Mouse (Mus musculus): ENCODE data around the gene Timm23. TPM values are rescaled to one million over a fixed set of nuclear protein-coding genes. Genes with fewer than 3 reads are reported as not detected.
A peak's percentile ranks its signal among the peaks of the same experiment; 100 is the strongest.

Timm23 gene
- total RNA-seq, 1 experiment from 2014 or later = 133 TPM

- no peak for ATAC-seq (replicated peaks in 1 of 2; ENCODE audit: insufficient read depth in 1 of 2, low FRiP score in 2 of 2, low TSS enrichment in 1 of 2, low read depth in 1 of 2, poor library complexity in 2 of 2, severe bottlenecking in 2 of 2)
Observed at GRCm38 (mm10) chr14:32167326-32167725, 34.4 kb downstream of the Timm23 start.

DNA sequence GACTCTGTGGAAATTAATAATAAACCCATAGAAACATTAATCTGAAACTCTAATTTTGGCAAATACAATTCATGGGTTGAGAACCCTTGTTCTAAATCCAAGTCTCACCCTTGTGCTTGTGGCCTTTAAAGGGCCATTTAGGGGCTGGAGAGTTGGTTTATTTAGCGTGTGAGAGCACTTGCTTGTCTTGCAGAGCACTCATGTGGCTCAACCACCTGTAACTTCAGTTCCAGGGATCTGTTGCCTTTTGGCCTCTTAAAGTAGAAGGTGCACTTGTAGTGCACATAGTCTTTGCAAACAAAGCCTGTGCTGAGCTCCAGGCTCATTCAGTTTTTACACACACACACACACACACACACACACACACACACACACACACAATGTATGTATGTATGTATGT is 34.9 kb downstream of the Timm23 start:
- no peak for ATAC-seq (replicated peaks in 1 of 2; ENCODE audit: insufficient read depth in 1 of 2, low FRiP score in 2 of 2, low TSS enrichment in 1 of 2, low read depth in 1 of 2, poor library complexity in 2 of 2, severe bottlenecking in 2 of 2)

DNA sequence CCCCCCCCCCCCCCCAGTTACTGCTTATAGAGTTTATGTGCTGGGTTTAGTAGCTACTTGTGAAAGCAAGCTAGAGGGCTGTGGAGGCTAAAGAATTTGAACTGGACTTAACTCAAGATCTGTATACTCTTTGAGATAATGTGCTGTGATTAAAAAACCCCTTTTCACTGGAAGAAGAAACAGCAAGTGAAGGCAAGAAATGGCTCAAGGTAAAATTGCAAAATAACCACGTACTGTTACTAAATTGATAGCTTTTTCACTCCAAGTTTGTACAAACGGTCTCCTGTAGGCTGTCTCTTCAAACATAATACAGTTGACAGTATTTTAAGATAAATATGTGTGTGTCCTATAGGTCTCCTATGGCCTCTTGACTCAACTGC is 35.6 kb downstream of the Timm23 start:
- no peak for ATAC-seq (replicated peaks in 1 of 2; ENCODE audit: insufficient read depth in 1 of 2, low FRiP score in 2 of 2, low TSS enrichment in 1 of 2, low read depth in 1 of 2, poor library complexity in 2 of 2, severe bottlenecking in 2 of 2)

- ATAC-seq (replicated peaks in 1 of 2; ENCODE audit: insufficient read depth in 1 of 2, low FRiP score in 2 of 2, low TSS enrichment in 1 of 2, low read depth in 1 of 2, poor library complexity in 2 of 2, severe bottlenecking in 2 of 2) = peak; percentile 75 to 85
Observed at GRCm38 (mm10) chr14:32165278-32166061, 36.2 kb downstream of the Timm23 start.

DNA sequence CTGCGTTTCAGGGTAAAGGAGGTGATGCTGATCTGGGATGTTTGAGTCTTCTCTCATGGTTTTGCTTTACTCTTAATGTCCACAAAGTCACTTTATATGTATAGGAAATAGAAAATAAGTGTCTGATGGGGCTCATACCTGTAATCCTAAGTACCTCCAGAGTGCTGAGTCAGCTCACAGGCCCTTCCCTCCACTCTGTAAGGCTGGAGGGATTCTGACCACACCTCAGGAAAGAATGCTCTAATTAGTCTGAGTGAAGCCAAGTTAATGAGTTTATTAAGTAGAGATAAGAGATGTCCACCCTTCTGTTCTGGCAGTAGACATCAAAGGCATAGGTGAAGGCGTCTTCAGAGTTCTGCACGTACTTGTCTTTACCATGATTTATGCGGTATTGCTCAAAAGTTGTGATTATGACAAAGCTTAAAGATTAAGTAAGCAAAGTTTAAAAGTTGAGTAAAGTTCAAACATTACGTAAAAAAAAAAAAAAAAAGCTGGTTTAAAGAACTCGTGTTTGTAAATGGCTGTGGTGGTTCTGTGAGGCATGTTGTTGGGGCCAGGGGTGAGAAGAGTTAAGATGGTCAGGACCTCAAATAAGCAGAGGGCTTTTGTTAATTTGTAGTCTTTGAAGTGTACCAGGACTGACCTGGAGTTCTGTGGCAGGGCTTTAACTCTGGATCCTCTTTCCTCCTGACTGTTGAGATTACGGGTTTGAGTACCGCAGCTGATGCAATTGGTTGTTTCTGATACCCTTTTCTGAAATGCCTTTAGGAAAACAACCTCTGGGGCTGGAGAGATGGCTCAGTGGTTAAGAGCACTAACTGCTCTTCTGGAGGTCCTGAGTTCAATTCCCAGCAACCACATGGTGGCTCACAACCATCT is 37.3 kb downstream of the Timm23 start:
- ATAC-seq (replicated peaks in 1 of 2; ENCODE audit: insufficient read depth in 1 of 2, low FRiP score in 2 of 2, low TSS enrichment in 1 of 2, low read depth in 1 of 2, poor library complexity in 2 of 2, severe bottlenecking in 2 of 2) = no peak

DNA sequence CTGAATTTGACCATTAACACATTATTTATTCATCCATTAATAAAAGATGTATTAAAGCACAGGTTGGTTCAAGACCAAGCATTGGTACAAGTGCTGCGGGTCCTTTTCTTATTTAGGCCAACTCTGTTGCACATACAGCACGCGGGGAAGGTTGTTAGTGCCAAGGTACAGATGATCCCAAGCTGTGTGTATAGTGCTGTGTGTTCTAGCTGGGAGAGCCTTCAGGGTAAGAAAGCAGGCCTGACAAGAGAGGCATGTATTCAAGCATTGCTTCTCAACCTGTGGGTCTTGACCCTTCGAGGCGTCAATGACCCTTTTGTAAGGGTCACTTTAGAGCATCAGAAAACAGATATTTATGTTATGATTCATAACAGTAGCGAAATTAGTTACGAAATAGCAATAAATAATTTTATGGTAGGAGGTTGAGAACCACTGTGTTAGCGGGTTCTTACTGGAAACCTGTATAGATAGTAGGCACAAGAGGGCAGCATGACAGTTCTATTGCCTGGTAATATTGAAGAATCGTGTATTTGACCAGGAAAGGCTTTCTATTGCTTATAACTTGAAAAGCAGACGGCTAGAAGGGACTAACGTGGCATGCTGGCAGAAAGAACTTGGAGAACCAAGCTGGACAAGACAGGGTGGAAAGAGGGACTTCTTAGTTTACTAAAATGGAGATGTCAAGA is 38.4 kb downstream of the Timm23 start:
- ATAC-seq (replicated peaks in 1 of 2; ENCODE audit: insufficient read depth in 1 of 2, low FRiP score in 2 of 2, low TSS enrichment in 1 of 2, low read depth in 1 of 2, poor library complexity in 2 of 2, severe bottlenecking in 2 of 2) = no peak

DNA sequence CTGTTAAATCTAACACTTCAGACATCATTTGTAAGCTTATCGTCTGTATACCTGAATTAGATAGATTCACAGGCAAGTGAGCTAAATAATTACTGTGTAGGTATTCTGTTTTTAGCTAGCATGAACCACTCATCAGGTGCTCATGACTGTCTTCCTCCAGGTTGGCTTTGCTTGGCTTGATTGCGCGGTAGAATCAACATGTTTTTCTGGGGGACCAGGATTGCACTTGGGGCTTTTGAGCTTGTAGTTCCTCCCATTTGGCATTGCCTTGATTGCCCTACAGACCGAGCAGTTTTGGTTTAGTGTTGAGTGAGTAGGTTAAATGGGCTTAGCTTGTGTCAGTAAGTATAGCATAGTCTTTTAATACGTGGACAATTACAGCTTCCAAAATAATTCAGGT is 39.5 kb downstream of the Timm23 start:
- no peak for ATAC-seq (replicated peaks in 1 of 2; ENCODE audit: insufficient read depth in 1 of 2, low FRiP score in 2 of 2, low TSS enrichment in 1 of 2, low read depth in 1 of 2, poor library complexity in 2 of 2, severe bottlenecking in 2 of 2)

- no peak for ATAC-seq (replicated peaks in 1 of 2; ENCODE audit: insufficient read depth in 1 of 2, low FRiP score in 2 of 2, low TSS enrichment in 1 of 2, low read depth in 1 of 2, poor library complexity in 2 of 2, severe bottlenecking in 2 of 2)
Observed at GRCm38 (mm10) chr14:32161090-32161885, 40.4 kb downstream of the Timm23 start.

DNA sequence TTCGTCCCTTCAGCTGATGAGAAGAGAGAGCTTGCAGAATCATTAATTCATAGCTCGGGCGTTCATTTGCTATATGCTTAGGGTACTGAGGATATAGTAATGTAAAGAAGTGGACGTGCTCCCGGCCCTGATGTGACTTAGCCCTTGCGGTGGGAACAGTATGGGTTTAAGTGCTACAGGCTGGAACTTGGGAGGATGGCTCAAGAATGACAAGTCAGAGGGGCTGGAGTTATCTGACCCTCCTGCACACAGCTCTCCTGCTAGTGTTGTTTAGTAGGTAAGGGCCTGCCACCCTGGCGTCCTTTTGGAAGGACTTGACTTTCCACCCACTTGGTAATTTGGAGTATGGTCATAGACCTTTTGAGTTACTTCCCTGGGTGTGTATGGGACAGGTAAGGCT is 41.1 kb downstream of the Timm23 start:
- ATAC-seq (replicated peaks in 1 of 2; ENCODE audit: insufficient read depth in 1 of 2, low FRiP score in 2 of 2, low TSS enrichment in 1 of 2, low read depth in 1 of 2, poor library complexity in 2 of 2, severe bottlenecking in 2 of 2) = no peak

DNA sequence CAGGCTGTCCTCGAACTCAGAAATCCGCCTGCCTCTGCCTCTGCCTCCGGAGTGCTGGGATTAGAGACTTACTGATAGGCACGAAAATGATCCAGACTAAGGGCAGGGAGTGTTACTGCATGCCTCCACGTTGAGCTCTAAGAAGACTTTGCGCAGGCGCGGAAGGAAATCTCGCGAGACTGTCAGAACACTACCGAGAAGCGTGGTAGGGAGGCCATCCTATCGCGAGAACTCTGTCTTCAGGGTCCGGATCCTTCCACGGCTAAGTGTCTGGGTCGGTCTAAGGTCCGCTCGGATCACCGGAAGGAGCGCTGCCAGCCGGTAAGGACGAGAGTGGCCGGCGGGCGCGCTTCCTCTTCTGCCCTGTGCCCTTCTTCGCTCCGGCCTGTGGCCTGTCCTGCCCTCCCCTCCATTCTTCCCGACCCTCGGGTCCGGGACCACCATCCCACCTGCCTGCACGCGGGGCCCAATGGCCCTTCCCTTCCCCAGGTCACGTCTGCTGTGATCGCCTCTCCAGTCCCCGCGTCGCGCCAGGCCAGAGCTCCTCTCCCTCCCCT is 41.9 kb downstream of the Timm23 start, which contains the start of gene Ncoa4:
Gene Ncoa4, plus strand, starts transcription at position 176 of the 557 bp plus-strand sequence.
- ATAC-seq (replicated peaks in 1 of 2; ENCODE audit: insufficient read depth in 1 of 2, low FRiP score in 2 of 2, low TSS enrichment in 1 of 2, low read depth in 1 of 2, poor library complexity in 2 of 2, severe bottlenecking in 2 of 2) = peak; percentile 95 to 97

- peak; percentile 33 to 36; a peak in 2 of 4 replicates for ATAC-seq (replicated peaks in 1 of 2; ENCODE audit: insufficient read depth in 1 of 2, low FRiP score in 2 of 2, low TSS enrichment in 1 of 2, low read depth in 1 of 2, poor library complexity in 2 of 2, severe bottlenecking in 2 of 2)
Observed at GRCm38 (mm10) chr14:32159150-32159670, 42.5 kb downstream of the Timm23 start.

DNA sequence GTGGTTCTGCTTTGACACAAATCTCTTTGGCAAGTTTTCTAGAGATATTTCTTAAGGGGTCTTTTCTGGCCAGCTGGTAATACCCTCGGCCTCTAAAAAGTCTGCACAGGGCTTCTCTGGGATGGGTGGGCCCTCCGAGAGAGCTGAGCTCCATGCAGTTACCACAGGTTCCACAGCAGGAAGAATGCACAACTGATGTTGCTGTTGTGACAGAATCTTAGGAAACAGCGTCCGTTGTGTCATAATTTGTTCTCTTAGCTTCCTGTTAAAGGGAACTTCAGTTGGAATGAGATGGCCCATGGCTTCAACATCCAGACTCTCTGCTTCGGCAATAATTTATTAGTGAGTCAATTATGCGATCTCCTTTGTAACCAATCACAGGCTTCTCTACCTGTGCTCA is 46.9 kb downstream of the Timm23 start:
- no peak; a peak in 1 of 4 replicates for ATAC-seq (replicated peaks in 1 of 2; ENCODE audit: insufficient read depth in 1 of 2, low FRiP score in 2 of 2, low TSS enrichment in 1 of 2, low read depth in 1 of 2, poor library complexity in 2 of 2, severe bottlenecking in 2 of 2)

DNA sequence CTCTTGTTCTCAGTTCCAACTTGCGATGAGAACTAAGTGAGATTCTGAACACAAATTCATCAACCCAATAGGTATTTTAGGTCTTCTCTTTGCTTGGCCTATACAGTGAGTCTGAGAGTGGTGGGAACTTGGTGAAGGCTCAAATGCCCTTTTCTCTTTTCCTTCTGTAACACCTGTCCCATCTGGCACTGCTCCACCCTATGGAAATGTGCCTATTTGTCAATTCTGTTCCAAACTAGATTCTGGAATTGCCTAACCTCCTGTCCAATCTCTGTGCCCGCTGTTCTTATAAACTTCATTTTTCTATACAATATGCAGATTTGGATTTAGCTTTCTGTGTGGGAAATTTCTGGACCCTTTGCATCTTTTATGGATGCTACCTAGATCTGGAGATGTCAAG is 48.5 kb downstream of the Timm23 start:
- ATAC-seq (replicated peaks in 1 of 2; ENCODE audit: insufficient read depth in 1 of 2, low FRiP score in 2 of 2, low TSS enrichment in 1 of 2, low read depth in 1 of 2, poor library complexity in 2 of 2, severe bottlenecking in 2 of 2) = no peak

- no peak; a peak in 1 of 4 replicates for ATAC-seq (replicated peaks in 1 of 2; ENCODE audit: insufficient read depth in 1 of 2, low FRiP score in 2 of 2, low TSS enrichment in 1 of 2, low read depth in 1 of 2, poor library complexity in 2 of 2, severe bottlenecking in 2 of 2)
Observed at GRCm38 (mm10) chr14:32152243-32152965, 49.3 kb downstream of the Timm23 start.

GRCm38 (mm10) chr14:32150872-32151271 is 50.8 kb downstream of the Timm23 start:
- ATAC-seq (replicated peaks in 1 of 2; ENCODE audit: insufficient read depth in 1 of 2, low FRiP score in 2 of 2, low TSS enrichment in 1 of 2, low read depth in 1 of 2, poor library complexity in 2 of 2, severe bottlenecking in 2 of 2) = no peak

DNA sequence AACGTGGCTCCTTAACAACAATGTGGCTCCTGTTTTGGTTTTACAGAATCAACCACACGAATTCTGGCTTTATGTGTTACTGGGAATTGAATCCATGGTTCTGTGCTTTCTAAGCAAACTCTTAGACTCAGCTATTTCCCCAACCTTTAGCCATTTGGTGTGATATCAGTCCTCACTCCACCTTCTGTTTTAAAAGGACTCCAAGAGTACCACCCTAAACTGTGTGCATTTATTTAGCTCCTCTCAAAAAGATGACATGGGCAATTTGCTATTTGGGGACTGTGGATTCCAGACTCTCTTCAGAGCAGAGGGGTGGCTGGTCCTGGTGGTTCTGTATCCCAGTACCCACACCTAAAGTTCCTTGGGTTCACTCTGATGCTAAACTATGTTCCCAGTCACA is 55.1 kb downstream of the Timm23 start:
- no peak for ATAC-seq (replicated peaks in 1 of 2; ENCODE audit: insufficient read depth in 1 of 2, low FRiP score in 2 of 2, low TSS enrichment in 1 of 2, low read depth in 1 of 2, poor library complexity in 2 of 2, severe bottlenecking in 2 of 2)
